Mouse (Mus musculus) liver, postnatal 0 days (tissue): ENCODE results near the gene Kcng1.

Source experiments
- CTCF ChIP-seq: sonication (generic); IDR thresholded peaks from 2 replicates; pipeline ENCODE4 v1.5.1; 2016; ENCODE audit warnings: antibody characterized with exemption, low read depth
- EP300 ChIP-seq: IDR thresholded peaks from 2 replicates; pipeline ENCODE4 v1.6.1; 2016; ENCODE audit warnings: antibody characterized with exemption, low read depth, mild to moderate bottlenecking

- TF ChIP-seq CTCF: no peak
- no peak for TF ChIP-seq EP300
Measured at GRCm38 (mm10) chr2:168229116-168230025, 52.2 kb downstream of the Kcng1 start.
